Mouse (Mus musculus) C2C12 (cell line): ENCODE results near the gene Chodl.

ENCODE experiments used
- CEBPB ChIP-seq: IDR thresholded peaks from one replicate; pipeline ENCODE4 v1.6.1; 2011; ENCODE audit warnings: low read depth, mild to moderate bottlenecking, control low read depth, moderate library complexity
- CTCF ChIP-seq: IDR thresholded peaks from one replicate; pipeline ENCODE4 v1.5.1; 2011; ENCODE audit not compliant: control insufficient read depth, insufficient read depth, insufficient read length
- MAX ChIP-seq: IDR thresholded peaks from one replicate; pipeline ENCODE4 v1.6.1; 2011; ENCODE audit warnings: mild to moderate bottlenecking, control low read depth
- MYOD1 ChIP-seq: IDR thresholded peaks from one replicate; pipeline ENCODE4 v1.6.1; 2011; ENCODE audit warnings: low read depth; ENCODE audit not compliant: control insufficient read depth, insufficient read length
- MYOG ChIP-seq: IDR thresholded peaks from one replicate; pipeline ENCODE4 v1.6.1; 2011; ENCODE audit not compliant: control insufficient read depth, insufficient read length; ENCODE audit errors: extremely low read depth
- USF1 ChIP-seq: IDR thresholded peaks from one replicate; pipeline ENCODE4 v1.6.1; 2011; ENCODE audit warnings: low read depth, mild to moderate bottlenecking, control low read depth, moderate library complexity

DNA sequence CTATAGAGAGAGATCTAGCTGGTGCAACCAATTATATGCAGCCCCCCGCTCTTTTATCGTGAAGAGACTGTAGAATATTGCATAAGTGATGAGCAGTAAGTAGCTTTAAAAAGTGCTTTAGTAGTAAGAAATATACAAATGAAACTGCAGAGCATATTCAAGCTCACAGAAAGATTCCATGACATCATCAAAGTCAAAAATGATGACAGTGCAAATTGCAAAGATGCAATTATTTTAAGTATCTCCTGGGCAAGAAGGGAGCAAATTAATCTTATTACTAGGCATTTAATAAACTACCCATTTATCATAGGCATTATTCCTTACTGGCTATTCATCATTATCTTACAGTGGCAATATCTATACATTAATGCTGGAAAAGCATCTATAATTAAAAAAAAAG is 3.5 kb downstream of the Chodl start:
- no peak for TF ChIP-seq CTCF
- TF ChIP-seq CEBPB: no peak
- no peak for TF ChIP-seq MYOD1
- no peak for TF ChIP-seq MAX
- TF ChIP-seq USF1: no peak
- no peak for TF ChIP-seq MYOG
